Mouse (Mus musculus) neural tube, embryonic 13.5 days (tissue): ENCODE data around the gene Gm5726. TPM values are rescaled to one million over a fixed set of nuclear protein-coding genes. Genes with fewer than 3 reads are reported as not detected.
"Not testable (repeated sequence)": the region's sequence is repeated elsewhere in the genome, so short reads cannot be mapped to it uniquely, and the experiment has no call there.

Experiments used
- ATAC-seq: fragments of 200-750 bp; cut with Nextera tagmentation; 2 replicates; pipeline ENCODE4 v1.8.0; 2017; ENCODE audit warnings: low read depth, mild to moderate bottlenecking, moderate TSS enrichment, moderate library complexity
- H3K27ac ChIP-seq: fragments of 300-500 bp; sonication (generic); replicated peaks from 2 replicates; pipeline ENCODE4 v1.5.1; 2015; ENCODE audit warnings: moderate library complexity, mild to moderate bottlenecking, inconsistent platforms
- H3K27me3 ChIP-seq: fragments of 300-500 bp; sonication (generic); 2 replicates; pipeline ENCODE4 v1.6.1; 2015; ENCODE audit warnings: mild to moderate bottlenecking, inconsistent platforms
- H3K36me3 ChIP-seq: fragments of 300-500 bp; sonication (generic); 2 replicates; pipeline ENCODE4 v1.6.1; 2015; ENCODE audit warnings: mild to moderate bottlenecking, inconsistent platforms
- H3K4me1 ChIP-seq: fragments of 300-500 bp; sonication (generic); replicated peaks from 2 replicates; pipeline ENCODE4 v1.6.1; 2015; ENCODE audit warnings: inconsistent platforms
- H3K4me2 ChIP-seq: fragments of 300-500 bp; sonication (generic); 2 replicates; pipeline ENCODE4 v1.6.1; 2015; ENCODE audit warnings: inconsistent platforms, mild to moderate bottlenecking, moderate library complexity
- H3K4me3 ChIP-seq: fragments of 300-500 bp; sonication (generic); 2 replicates; pipeline ENCODE4 v1.5.1; 2015; ENCODE audit warnings: mild to moderate bottlenecking, inconsistent platforms
- H3K9ac ChIP-seq: fragments of 300-500 bp; sonication (generic); 2 replicates; pipeline ENCODE4 v1.6.1; 2015; ENCODE audit warnings: moderate library complexity, mild to moderate bottlenecking, inconsistent platforms
- H3K9me3 ChIP-seq: fragments of 300-500 bp; sonication (generic); 2 replicates; pipeline ENCODE4 v1.6.1; 2016; ENCODE audit warnings: inconsistent platforms
- WGBS: fragments of 180-500 bp; shearing (Covaris S2); methylation state at CpG from one replicate; pipeline ENCODE4 v1.1.7; 2015; 5-methylcytosine and 5-hydroxymethylcytosine counted together
- polyA plus RNA-seq: library from polyadenylated mRNA; unstranded; fragments of >200 nt; fragmentation: Nextera tagmentation; extraction: Ambion mirVana; gene quantifications from 2 replicates; pipeline ENCODE4 v1.2.1, GENCODE M21; 2015

Gene Gm5726
- polyA plus RNA-seq = not detected in 2 replicates

GRCm38 (mm10) chr7:20545657-20546056 lies at the start of gene Gm5726:
Gene Gm5726 (minus strand): TSS chr7:20545757.
- H3K9ac ChIP-seq, H3K36me3 ChIP-seq, H3K9me3 ChIP-seq, H3K4me3 ChIP-seq, H3K4me2 ChIP-seq, H3K4me1 ChIP-seq, ATAC-seq, H3K27me3 ChIP-seq, H3K27ac ChIP-seq: not testable (repeated sequence)
- WGBS = no CpG with 5 or more reads among the region's 1 CpGs

- not testable (repeated sequence) for H3K4me1 ChIP-seq, H3K4me2 ChIP-seq, H3K4me3 ChIP-seq, H3K9me3 ChIP-seq, H3K27me3 ChIP-seq, H3K9ac ChIP-seq, H3K36me3 ChIP-seq, H3K27ac ChIP-seq, ATAC-seq
- no CpG with 5 or more reads among the region's 3 CpGs for WGBS
Observed at GRCm38 (mm10) chr7:20576141-20576540, 30.6 kb upstream of the Gm5726 start, which contains the start of gene Gm4141. Gene Gm4141 (minus strand): TSS chr7:20576241.

DNA sequence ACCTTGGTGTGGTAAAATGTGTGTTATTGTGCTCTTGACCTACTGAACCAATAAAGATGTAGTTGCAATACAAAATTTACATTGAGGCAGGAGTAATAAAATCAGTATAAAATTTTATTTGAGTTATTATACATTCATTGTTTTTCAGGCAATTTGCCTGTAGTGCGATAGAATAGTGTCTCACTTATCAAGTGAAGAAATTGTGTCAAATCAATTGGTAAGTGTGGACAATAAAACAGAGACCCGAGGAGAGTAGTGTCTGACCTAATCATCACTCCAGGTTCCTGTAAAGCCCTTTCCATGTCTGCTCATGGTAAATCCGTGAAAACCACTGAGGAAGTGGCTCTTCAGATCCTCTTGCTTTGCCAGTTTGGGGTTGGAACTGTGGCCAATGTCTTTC lies 12.0 kb downstream of the Gm5726 start, which contains the start of gene Vmn1r104:
TSS of gene Vmn1r104 (plus strand) at position 301 of the 400 bp plus-strand sequence.
- not testable (repeated sequence) for H3K9me3 ChIP-seq, H3K9ac ChIP-seq, H3K4me1 ChIP-seq, H3K36me3 ChIP-seq, H3K27me3 ChIP-seq, H3K4me2 ChIP-seq, ATAC-seq, H3K27ac ChIP-seq, H3K4me3 ChIP-seq
- WGBS = no CpG with 5 or more reads among the region's 3 CpGs

DNA sequence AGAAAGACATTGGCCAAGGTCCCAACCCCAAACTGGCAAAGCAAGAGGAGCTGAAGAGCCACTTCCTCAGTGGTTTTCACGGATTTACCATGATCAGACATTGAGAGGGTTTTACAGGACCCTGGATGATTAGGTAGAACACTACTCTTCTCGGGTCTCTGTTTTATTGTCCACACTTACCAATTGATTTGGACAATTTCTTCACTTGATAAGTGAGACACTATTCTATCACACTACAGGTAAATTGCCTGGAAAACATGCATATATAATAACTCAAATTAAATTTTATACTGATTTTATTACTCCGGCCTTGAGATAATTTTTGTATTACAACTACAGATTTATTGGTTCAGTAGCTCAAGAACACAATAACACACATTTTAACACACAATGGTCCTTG lies 35.1 kb downstream of the Gm5726 start, which contains the start of gene Vmn1r103:
TSS of gene Vmn1r103 (minus strand) at position 101 of the 400 bp plus-strand sequence.
- ATAC-seq, H3K36me3 ChIP-seq, H3K27me3 ChIP-seq, H3K4me1 ChIP-seq, H3K9ac ChIP-seq, H3K9me3 ChIP-seq, H3K27ac ChIP-seq, H3K4me3 ChIP-seq, H3K4me2 ChIP-seq: not testable (repeated sequence)
- WGBS = 0% methylated on average over 1 of the region's 3 CpGs

Other genes with a start within 250 kb of the Gm5726 start
- gene Gm4133, start 211.7 kb downstream of the Gm5726 start, polyA plus RNA-seq = not detected in 2 replicates
- not detected in 2 replicates for gene Gm5728, start 170.3 kb downstream of the Gm5726 start, polyA plus RNA-seq
- gene Vmn1r100, start 127.8 kb downstream of the Gm5726 start, polyA plus RNA-seq = not detected in 2 replicates
- not detected in 2 replicates for gene Vmn1r101, start 103.2 kb downstream of the Gm5726 start, polyA plus RNA-seq
- gene Gm10670, start 70.8 kb downstream of the Gm5726 start, polyA plus RNA-seq = not detected in 2 replicates
- gene Vmn1r103, start 35.2 kb downstream of the Gm5726 start, polyA plus RNA-seq = not detected in 2 replicates
- not detected in 2 replicates for gene Vmn1r104, start 11.9 kb downstream of the Gm5726 start, polyA plus RNA-seq
- not detected in 2 replicates for gene Gm4141, start 30.5 kb upstream of the Gm5726 start, polyA plus RNA-seq
- not detected in 2 replicates for gene Gm4513, start 53.3 kb upstream of the Gm5726 start, polyA plus RNA-seq
- not detected in 2 replicates for gene Vmn1r107, start 123.2 kb upstream of the Gm5726 start, polyA plus RNA-seq
- gene Vmn1r111, start 157.5 kb upstream of the Gm5726 start, polyA plus RNA-seq = not detected in 2 replicates
- gene Gm10668, start 184.9 kb upstream of the Gm5726 start, polyA plus RNA-seq = not detected in 2 replicates
- not detected in 2 replicates for gene Vmn1r112, start 225.4 kb upstream of the Gm5726 start, polyA plus RNA-seq
- not detected in 2 replicates for gene Vmn1r113, start 241.5 kb upstream of the Gm5726 start, polyA plus RNA-seq